Comparison of ENCODE assay signal across 21 mouse cellular contexts in the genomic region with DNA sequence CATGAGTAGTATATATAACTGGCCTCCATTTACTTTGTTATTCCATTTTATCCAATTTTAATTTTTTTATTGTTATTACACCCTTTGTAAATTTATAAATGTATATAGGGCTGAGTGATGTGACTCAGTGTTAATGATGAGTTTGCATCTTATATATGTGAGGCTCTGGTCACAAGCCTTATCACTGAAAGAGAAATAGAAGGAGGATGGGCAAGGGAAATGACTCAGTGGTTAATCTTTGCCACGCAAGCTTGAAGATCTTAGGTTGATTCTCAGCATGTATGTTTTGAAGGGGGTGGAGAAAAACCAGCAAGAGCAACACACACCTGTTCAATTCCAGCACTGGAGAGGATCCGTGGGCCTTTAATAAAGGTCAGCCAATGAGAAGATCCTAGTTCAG.
"Had no signal": no experiment of that assay in that cellular context is flagged by ENCODE, and none has a peak within 500 bp of the region (broad histone marks: within the 10 kb centered on the region; RNA-seq: fewer than 3 reads in every experiment).

No protein-coding gene starts in this region.

- H3K9me3 ChIP-seq: limb, embryonic 10.5 days; limb, embryonic 13.5 days; midbrain, embryonic 12.5 days; midbrain, embryonic 15.5 days; neural tube, embryonic 12.5 days; neural tube, embryonic 15.5 days had no signal

- H3K27ac ChIP-seq: kidney, postnatal 0 days; layer of hippocampus, adult 2 months; limb, embryonic 10.5 days; limb, embryonic 13.5 days; macrophage; midbrain, embryonic 12.5 days; midbrain, embryonic 15.5 days; neural tube, embryonic 12.5 days; neural tube, embryonic 15.5 days; stomach, postnatal 0 days had no signal

- H3K27me3 ChIP-seq: limb, embryonic 13.5 days; midbrain, embryonic 12.5 days; midbrain, embryonic 15.5 days; neural tube, embryonic 12.5 days; neural tube, embryonic 15.5 days had no signal

- DNase-seq: kidney, adult 2 months; kidney, postnatal 25 days; lung, embryonic 14.5 days; right cerebral cortex, adult 18-20 months; right cerebral cortex, postnatal 14 days; right cerebral cortex, postnatal 4 days; thymus, adult 2 months; thymus, postnatal 14 days; thymus, postnatal 4 days had no signal

- H3K36me3 ChIP-seq: midbrain, embryonic 15.5 days; neural tube, embryonic 15.5 days had no signal

- H3K4me2 ChIP-seq: limb, embryonic 13.5 days; lung, embryonic 14.5 days; midbrain, embryonic 12.5 days; midbrain, embryonic 15.5 days; neural tube, embryonic 12.5 days; neural tube, embryonic 15.5 days had no signal

- H3K4me1 ChIP-seq: limb, embryonic 10.5 days; limb, embryonic 13.5 days; midbrain, embryonic 12.5 days; midbrain, embryonic 15.5 days; neural tube, embryonic 12.5 days; neural tube, embryonic 15.5 days had no signal

- H3K9ac ChIP-seq: limb, embryonic 13.5 days; lung, embryonic 14.5 days; midbrain, embryonic 12.5 days; midbrain, embryonic 15.5 days; neural tube, embryonic 12.5 days; neural tube, embryonic 15.5 days had no signal

- H3K4me3 ChIP-seq: layer of hippocampus, adult 2 months; limb, embryonic 10.5 days; limb, embryonic 13.5 days; midbrain, embryonic 12.5 days; midbrain, embryonic 15.5 days; neural tube, embryonic 12.5 days; neural tube, embryonic 15.5 days had no signal

- ATAC-seq: intestine, postnatal 0 days; lung, postnatal 0 days; midbrain, embryonic 15.5 days had no signal
